Mouse (Mus musculus): Measurements from ENCODE around the gene Gp9. TPM values are rescaled to one million over a fixed set of nuclear protein-coding genes. Genes with fewer than 3 reads are reported as not detected.
"Not testable (repeated sequence)": the region's sequence is repeated elsewhere in the genome, so short reads cannot be mapped to it uniquely, and the experiment has no call there.

Gene Gp9
- total RNA-seq, 2 experiments from 2014 or later: 0.80 to 0.86 TPM

DNA sequence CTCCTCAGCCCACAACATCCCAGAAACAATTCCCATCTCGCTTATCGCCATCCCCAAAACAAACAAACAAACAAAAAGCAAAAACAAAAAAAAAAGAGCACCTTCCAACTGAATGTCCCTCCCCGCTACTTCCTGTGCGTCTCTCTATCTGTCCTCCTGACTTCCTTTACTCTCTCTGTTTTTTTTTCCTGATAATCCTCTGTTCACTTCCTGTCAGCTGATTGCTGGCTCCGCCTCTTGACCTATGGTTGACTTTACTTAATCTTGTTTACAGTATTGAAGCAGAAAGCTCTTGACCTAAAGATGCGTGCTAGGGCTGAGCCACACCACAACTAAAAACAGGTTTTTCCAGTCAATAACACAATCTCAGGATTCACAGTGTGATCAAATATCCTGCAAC lies 29.3 kb upstream of the Gp9 start:
- DNase-seq (ENCODE audit: low spot score in 2 of 2): no peak

DNA sequence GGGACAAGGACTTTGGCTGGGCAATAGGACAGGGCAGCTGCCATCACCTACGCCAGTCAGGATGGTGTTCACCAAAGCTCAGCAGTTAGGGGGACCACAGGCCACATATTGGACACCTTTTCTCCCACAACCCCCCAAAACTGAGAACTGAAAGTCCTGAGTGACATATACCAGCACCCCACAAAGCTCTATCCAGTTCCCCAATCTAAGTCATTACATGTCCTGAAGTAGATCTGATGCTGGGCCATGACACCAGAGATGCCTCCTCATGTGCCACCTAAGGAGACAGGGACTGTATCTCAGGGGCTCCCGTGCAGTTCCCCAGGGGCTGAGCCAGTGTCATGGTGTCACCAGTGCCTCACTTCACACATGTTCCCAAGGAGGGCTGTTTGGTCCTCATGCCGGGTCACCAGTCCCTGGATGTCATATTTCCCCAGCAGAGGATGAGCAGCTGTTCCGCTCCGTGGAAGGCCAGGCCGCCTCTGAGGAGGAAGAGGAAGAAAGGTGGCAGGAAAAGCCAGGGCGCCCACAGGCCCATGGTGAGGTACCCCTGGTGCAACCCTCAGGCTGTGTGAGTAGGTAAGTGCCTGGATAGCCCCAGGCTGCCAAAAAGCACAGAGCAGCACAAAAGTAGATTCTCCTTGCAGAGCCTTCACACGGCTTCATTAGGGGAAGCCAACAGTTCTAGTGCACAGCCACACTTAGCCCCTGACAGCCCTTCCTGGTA lies 27.5 kb upstream of the Gp9 start:
- no peak for DNase-seq (ENCODE audit: low spot score in 2 of 2)

DNA sequence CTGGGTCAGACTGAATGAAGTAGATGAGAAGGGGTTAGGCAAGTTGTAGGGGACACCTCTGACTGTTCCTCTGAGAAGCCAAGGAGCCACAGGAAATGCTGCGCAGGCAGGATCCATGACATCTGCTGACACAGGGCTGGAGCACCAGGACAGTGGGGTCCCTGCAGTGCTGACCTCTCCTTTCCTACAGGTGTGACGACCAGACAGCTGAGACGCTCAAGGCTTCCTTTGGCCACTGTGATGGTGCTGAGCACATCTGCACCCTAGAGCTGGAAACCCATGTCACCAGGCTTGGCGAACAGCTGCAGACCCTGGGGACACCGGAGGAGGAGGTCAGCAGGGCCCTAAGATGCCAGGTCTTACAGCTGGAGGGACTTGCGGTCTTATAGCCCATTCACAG lies 26.3 kb upstream of the Gp9 start:
- DNase-seq (ENCODE audit: low spot score in 2 of 2): no peak

DNA sequence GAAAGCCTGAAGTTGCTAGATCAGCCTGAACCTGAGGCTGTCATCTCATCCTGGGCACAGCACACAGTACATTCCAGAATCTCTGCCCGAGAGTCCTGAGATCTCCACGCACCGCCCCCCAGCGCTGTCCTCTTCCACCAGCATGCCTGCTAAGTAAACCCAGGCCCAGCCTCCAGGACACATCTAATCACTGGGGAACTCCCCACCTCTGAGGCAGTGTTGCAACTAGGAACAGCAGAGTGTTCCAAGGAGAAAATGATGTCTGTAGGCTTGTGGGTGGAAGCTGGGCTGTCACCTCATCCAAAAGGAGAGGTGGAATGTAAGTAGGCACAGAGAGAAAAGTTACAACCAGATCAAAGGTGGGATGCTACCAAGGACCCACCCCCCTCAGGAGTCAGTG lies 22.7 kb upstream of the Gp9 start:
- DNase-seq (ENCODE audit: low spot score in 2 of 2): no peak

DNA sequence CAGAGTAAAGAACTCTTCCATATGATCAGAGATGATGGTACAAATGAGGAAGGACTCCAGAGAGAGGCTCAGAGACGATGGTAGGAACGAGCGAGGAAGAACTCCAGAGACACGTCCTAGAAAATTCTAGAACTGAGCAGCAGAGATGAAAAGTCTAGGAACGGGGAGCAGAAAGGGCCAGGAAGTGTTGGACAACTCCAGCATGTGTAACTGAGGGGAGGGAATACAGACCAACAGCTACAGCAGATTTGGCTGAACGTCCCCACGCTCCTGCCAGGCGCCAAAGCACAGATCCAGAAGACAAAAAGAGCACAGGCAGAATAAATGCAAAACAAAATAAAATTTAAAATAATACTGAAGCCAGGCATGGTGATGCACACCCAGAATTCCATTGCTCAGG lies 21.0 kb upstream of the Gp9 start:
- no peak for DNase-seq (ENCODE audit: low spot score in 2 of 2)

DNA sequence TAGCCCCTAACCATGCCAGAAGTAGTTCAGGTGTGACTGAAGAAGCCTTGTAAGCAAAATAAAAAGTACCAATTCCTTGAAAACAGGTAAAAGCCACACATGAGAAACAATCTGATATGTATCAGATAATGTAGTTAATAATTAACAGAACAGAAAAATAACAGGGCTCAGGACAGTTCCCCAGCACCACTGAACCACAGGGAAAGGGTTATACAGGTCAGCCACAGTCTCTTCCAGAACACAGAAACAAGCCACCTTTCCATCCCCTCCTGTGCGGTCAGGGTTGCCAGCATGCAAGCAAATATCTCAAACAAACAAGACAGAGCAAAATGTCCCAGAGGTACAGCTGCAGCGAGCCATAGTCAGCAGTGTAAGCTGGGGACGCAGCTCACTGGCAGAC lies 18.5 kb upstream of the Gp9 start:
- no peak for DNase-seq (ENCODE audit: low spot score in 2 of 2)

DNA sequence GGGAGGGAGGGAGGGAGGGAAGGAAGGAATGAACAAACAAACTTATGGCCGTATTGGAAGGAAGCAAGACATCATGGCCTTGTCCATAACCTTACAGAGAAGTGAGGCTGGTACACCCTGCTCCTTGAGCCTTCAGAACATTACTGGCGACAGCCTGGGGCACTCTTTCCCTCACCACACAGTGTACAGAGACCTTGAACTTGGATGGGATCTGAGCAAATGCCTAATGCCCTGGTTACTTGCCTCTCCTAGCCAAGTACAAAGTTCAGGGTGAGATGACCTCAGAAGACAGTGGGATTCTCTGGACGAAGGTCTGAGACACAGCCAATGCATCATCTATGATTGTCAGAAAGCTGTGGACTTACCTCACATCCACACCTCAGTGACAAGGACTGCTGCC lies 18.0 kb upstream of the Gp9 start:
- no peak for DNase-seq (ENCODE audit: low spot score in 2 of 2)

DNA sequence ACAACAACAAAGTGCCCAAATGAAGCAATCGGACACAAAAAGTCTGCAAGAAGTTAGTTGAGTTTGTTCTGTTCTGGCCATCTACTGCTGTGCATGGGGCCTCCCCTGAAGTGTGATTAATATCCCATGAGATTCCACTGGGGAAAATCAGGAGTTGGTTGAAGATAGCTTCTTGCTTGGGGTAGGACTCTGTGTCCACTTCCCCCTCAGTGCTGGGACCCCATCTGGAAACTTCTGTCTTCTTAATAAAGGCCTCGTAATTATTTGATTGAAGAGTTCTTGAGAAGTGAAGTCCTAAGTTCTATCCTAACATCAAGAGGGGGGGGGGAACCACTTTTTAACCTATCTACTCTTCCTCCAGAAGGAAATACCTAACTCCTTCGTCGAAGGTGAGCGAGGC lies 15.7 kb upstream of the Gp9 start:
- no peak for DNase-seq (ENCODE audit: low spot score in 2 of 2)

DNA sequence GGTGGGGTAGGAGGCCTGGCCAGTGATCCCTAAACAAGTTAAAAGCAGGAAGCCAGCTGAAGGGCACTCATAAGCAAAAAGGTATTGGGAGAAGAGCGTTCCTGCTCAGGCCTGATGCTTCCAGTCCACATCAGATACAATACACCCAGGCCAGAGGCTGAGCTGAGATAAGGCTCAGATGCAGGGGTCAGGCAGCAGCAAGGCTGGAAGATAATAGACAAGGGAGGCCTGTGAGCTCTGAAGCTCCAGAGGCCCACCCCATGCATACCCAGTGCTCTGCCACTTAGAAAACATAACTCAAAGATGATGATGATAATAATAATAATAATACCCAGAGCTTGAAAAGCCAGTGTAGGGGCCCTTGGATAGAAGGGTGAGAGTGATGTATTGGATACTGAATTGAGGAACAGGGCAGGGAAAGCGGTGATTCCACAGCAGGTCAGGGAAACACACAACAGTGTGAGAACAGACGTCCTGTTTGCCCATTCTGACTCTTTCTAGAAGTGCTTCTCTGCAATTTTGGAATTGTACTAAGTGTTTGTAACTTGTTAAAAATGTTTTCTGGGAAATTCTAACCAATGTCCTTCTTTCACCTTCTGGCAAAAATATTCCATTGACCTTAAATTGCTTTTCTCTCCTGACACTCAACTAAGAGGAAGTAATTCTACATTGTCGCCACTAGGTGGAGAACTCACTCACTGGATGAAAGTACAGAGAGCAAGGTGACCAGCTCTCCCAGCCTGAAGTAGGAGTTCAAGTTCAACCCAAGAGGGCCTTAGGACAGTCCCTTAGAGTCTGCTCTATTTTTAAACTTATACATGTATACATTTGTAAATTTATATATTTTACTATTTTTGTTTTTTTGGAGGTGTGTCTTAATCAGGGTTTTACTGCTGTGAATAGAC lies 14.2 kb upstream of the Gp9 start:
- no peak for DNase-seq (ENCODE audit: low spot score in 2 of 2)

DNA sequence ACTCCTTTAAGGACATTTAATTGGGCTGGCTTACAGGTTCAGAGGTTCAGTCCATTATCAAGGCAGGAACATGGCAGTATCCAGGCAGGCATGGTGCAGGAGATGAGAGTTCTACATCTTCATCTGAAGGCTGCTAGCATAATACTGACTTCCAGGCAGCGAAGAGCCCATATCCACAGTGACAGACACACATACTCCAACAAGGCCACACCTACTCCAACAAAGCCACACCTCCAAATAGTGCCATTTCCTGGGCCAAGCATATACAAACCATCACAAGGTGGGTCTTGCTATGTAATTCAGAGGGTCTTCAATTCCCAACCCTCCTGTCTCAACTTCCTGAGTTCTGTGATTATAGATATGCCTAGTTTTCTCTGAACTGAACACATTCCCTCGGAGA lies 13.6 kb upstream of the Gp9 start:
- DNase-seq (ENCODE audit: low spot score in 2 of 2): not testable (repeated sequence)

DNA sequence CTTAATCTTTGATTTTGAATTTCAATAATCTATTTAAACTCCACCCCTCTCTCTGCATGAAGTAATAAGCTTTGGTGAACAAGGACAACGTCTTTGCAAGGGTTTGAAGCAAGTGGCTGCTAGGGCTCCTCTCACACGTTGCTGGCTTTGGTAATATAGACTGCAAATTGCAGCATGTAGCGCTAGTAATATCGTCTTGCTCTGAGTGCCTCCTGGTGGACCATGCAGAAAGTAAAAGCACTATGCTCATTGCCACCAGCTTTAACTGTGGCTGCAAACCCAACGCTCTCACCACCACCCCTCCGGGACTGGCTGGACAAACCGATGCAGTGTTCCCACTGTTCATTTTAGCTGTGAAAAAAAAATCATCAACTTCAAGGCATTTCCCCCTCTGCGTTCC lies 7.2 kb upstream of the Gp9 start:
- DNase-seq (ENCODE audit: low spot score in 2 of 2): no peak

DNA sequence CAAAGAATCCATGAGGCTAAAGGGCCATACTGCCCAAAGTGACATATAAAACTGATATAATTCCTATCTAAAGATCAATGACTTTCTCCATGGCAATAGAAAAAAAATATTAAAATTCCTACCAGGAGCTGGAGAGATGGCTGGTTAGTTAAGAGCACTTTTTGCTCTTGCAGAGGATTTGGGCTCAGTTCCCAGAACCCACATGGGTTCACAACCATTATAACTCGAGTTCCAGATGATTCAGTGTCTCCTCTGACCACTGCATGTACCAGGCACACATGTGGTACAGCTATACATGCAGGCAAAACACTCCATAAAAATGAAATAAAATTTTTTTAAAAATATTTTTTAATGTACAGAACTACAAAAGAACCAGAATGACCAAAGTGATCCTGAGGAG lies 3.4 kb upstream of the Gp9 start:
- DNase-seq (ENCODE audit: low spot score in 2 of 2): no peak

DNA sequence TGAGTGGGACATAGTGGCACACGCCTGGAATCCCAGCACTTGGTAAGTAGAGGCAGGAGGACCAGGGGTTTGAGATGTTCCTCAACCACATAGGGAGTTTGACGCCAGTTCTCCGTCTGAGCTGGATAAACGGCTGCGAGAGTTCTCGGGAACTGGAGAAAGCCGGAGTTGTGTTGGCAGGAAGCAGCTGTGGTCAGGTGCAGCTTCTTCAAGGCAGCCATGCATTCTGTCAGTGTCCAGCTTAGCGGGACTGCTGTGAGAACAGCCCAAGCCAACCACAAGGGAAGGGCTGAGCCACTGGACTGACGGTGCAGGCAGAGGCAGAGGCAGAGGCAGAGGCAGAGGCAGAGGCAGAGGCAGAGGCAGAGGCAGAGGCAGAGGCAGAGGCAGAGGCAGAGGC lies 3.0 kb upstream of the Gp9 start:
- no peak for DNase-seq (ENCODE audit: low spot score in 2 of 2)

DNA sequence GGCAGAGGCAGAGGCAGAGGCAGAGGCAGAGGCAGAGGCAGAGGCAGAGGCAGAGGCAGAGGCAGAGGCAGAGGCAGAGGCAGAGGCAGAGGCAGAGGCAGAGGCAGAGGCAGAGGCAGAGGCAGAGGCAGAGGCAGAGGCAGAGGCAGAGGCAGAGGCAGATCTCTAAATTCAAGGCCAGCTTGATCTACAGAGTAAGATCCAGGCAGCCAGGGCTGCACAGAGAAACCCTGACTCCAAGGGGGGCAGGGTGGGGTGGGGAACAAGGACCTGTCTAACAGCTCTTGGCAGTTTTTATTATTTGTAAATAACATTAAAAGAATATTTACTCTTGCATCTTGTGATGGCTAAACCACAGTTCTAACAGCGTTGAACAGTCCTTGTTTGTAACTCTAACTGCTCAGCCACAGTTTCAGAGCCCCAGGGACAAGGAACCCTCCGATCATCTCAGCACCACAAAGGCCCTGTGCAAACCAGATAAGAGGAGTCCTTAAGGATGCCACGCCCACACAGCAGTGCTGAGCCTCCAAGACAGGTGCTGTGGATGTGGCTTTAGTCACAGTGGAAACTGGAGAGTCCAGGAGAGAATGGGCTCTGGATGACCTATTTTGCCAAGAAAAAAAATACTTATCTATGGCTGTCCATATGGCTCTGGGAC lies 2.2 kb upstream of the Gp9 start:
- no peak for DNase-seq (ENCODE audit: low spot score in 2 of 2)

DNA sequence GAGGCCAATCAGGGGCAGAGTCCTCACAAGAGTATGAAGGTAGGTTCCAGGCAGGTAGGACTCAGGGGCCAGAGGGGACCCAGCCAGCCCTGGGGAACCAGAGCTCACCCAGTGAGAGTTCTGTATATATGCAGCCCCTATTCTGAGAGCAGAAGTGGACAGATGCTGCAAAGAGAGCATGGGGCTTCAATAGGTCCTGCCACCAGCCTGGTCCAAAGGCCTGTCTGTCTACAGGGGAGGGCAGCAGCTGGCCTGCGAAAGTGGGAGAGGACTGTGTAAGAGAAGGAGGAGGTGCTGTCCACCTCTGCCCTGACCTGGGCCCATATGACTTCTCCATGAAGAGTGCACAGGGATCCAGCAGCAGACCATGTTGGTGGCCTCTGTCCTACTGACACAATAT lies 1.2 kb upstream of the Gp9 start:
- DNase-seq (ENCODE audit: low spot score in 2 of 2): no peak

DNA sequence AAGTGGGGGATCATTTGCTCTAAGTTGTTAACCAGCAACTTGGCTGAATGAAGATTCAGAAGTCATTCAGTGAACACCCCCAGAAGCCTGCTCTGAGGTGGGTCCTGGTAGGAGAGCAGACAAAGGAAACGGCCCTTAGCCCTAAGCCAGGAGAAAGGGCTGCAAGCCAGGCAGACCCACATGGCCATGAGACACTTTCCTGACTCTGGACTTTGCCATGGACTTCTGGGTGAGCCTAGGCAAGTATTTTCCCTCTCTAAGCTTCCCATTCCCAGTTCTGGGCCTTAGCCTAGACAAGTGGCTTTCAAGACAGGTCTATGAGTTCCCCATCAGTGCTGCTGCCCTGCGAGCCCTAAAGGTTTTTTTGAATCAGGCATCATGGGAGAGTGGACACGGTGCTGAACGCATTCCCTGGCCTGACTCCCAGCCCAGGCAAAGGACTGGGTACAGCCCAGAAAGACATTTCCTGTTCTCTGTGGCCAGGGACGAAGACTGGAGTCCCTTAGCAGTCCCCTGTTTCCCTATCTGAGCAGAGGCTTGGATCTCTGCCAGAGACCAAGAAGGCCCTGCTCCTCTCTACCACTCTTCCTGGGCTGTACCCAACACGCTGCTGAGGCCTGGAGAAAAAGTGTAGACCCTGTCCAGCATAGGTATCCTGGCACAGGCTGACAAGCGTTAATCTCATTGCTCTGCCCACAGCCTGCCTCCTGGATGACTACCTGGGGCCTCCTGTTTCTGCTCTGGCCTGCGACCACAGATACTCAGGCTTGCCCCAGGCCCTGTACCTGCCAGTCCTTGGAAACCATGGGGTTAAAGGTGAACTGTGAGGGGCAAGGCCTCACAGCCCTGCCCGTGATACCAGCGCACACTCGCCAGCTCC lies 662 bp downstream of the Gp9 start:
- DNase-seq (ENCODE audit: low spot score in 2 of 2): no peak

DNA sequence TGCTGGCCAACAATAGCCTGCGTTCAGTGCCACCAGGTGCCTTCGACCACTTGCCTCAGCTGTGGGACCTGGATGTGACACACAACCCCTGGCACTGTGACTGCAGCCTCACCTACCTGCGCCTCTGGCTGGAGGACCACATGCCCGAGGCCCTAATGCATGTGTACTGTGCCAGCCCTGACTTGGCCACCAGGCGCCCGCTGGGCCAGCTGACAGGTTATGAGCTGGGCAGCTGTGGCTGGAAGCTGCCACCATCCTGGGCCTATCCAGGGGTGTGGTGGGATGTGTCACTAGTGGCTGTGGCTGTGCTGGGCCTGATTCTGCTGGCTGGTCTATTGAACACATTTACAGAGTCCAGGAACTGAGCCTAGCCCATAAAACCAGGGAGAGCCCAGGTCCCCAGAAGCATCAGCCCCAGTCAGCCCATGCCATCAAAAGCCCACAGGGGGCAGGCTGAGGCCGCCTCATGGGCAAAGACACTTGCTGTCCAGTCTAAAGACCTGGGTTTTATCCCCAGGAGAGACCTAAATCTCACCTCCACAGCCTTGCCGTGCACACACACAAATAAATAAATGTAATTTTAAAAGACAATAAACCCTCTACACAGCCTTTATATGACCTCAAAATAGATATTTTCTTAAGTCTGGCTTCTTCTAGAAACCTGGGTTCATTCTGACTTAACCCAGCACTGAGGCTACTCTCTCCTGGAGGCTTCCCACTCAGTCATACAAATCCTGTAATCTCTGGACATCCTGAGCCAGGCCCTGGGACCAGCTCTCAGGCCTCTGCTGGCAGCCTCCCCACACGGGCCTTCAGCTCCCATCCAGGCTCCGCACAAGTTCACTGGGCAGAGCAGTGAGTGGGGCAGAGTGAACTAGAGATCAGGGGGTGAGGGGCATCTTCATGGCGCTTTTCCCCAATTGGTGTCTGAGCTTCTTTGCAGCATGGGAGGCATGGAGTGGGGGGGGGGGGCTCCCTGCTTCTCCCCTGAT lies 1.6 kb downstream of the Gp9 start:
- DNase-seq (ENCODE audit: low spot score in 2 of 2): no peak

DNA sequence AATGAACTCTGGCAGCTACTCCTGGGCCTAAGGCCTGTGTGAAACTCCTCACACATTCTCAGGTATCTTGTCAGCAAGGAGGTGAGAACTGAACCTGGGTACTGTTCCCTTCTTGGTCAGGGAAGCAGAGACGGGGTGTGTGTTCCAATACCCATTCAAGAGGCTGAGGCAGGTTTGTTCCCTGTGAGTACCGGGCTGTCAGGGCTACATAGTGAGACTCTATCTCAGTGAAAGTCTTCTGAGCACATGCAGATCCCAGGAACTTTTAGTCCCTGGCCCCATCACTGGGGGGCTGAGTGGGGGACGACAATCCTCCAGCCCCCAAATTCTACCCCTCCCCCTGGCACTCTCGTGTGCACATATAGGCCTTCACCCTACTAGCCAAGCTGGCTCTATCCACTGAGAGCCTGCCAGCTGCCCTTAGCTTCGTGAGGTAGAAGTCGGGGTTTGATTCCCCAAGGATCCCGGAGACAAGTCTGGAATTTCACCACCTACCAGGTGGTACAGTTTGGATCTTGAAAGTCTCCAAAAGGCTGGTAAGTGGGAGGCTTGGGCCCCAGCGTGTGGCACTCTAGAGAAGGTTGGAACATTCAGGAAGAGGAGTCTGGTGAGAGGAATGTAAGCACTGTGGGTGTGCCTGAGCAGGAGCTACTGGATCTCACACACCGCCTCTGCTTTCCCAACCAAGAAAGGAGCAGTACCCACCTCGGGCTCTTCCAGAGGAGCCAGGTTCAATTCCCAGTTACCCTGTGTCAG lies 2.9 kb downstream of the Gp9 start:
- DNase-seq (ENCODE audit: low spot score in 2 of 2): no peak

DNA sequence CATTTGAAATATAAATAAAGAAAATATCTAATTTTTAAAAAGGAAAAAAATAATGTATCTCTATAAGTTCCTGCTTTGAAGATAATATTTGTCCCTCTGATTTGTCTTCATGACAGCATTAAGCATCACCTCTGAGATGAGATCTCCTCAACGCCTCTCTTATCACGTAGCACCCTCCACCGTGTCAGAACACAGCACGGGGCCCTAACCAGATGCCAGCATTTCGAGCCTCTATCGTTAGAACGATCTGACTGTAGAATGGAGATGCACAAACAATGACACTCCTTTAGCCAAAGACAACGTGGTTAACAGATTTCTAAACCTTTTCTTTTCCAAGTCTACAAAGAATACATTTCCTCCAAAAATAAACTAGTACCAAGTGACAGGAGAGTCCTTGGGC lies 6.2 kb downstream of the Gp9 start:
- no peak for DNase-seq (ENCODE audit: low spot score in 2 of 2)
